In the genomic region with DNA sequence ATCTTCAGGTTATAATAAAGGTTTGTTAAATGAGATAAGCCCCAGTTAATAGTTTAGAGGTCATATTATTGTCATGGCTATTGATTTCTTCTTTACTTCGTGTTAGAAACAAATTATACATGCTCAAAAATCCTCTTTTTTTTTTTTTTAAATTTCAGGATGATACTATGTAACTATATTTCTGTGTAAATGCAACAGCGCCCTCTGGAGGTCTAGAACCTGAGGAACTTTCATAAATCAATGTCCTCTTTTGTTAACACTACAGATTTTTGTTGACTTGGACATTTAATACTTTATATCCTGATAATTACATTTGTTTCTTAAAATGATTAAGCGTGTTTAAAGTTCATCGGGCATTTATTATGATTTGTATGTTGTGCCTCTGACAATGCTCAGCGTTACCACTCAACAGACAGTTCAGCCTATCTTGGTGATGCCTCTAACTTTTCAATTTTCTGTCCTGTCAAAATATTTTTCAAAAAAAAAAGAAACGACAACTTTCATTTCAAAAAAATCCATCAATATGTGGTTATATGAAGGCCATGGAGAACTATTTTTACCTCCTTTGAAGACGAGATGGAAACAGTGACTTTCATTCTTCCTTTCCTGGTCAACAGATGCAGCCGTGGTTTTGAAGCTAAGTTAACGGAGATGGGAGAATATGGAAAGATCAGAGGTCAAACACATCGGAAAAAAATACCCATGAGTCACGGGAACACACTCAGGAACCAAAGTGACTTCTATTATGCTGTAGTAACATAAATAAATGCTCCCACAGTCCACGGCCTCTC, we compare ENCODE assay signal across 9 mouse cellular contexts.
DNase-seq lines count a peak whose midpoint lies in the region; ATAC-seq lines count a peak whose summit lies in the region.
"Had no signal": no experiment of that assay in that cellular context is flagged by ENCODE, and none has a peak within 500 bp of the region (broad histone marks: within the 10 kb centered on the region; RNA-seq: fewer than 3 reads in every experiment).

No protein-coding gene starts in this region.

- H3K36me3 ChIP-seq in forebrain, embryonic 11.5 days (ENCODE audit: control insufficient read depth, insufficient read depth, low read length) = no peaks in the 10 kb centered on the region
- no peaks in the 10 kb centered on the region for H3K36me3 ChIP-seq in forebrain, embryonic 10.5 days (replicated peaks)
- H3K36me3 ChIP-seq in neural tube, embryonic 11.5 days (ENCODE audit: control insufficient read depth, insufficient read depth, low read length) = no peaks in the 10 kb centered on the region
- H3K36me3 ChIP-seq: hindbrain, embryonic 15.5 days had no signal

- H3K4me2 ChIP-seq in forebrain, embryonic 11.5 days (ENCODE audit: low read depth, low read length, severe bottlenecking) = no peak overlapping the region
- H3K4me2 ChIP-seq in neural tube, embryonic 11.5 days (ENCODE audit: low read depth) = no peak overlapping the region
- H3K4me2 ChIP-seq: hindbrain, embryonic 15.5 days had no signal

- no peaks in the 10 kb centered on the region for H3K27me3 ChIP-seq in forebrain, embryonic 11.5 days (ENCODE audit: control insufficient read depth, insufficient read depth, low read length)
- no peaks in the 10 kb centered on the region for H3K27me3 ChIP-seq in forebrain, embryonic 10.5 days (ENCODE audit: poor library complexity, severe bottlenecking)
- no peaks in the 10 kb centered on the region for H3K27me3 ChIP-seq in neural tube, embryonic 11.5 days (ENCODE audit: control insufficient read depth, insufficient read depth, low read length)
- H3K27me3 ChIP-seq: hindbrain, embryonic 15.5 days had no signal

- no peak overlapping the region for H3K4me3 ChIP-seq in forebrain, embryonic 11.5 days (ENCODE audit: low read depth, low read length)
- no peak overlapping the region for H3K4me3 ChIP-seq in forebrain, embryonic 10.5 days
- H3K4me3 ChIP-seq in neural tube, embryonic 11.5 days (ENCODE audit: low read depth, low read length) = no peak overlapping the region
- H3K4me3 ChIP-seq: hindbrain, embryonic 15.5 days had no signal

- H3K27ac ChIP-seq in forebrain, embryonic 11.5 days (ENCODE audit: low read depth, low read length) = no peak overlapping the region
- no peak overlapping the region for H3K27ac ChIP-seq in forebrain, embryonic 10.5 days
- H3K27ac ChIP-seq in neural tube, embryonic 11.5 days (ENCODE audit: low read depth, low read length) = no peak overlapping the region
- H3K27ac ChIP-seq: hindbrain, embryonic 15.5 days had no signal

- peak; percentile 58 for DNase-seq in forebrain, embryonic 11.5 days (ENCODE audit: low spot score)
- no peak for DNase-seq in forebrain, embryonic 10.5 days (ENCODE audit: extremely low spot score, low spot score)
- peak; percentile 60 for DNase-seq in neural tube, embryonic 11.5 days (ENCODE audit: low spot score)
- DNase-seq in neural tube, embryonic 10.5 days (ENCODE audit: extremely low spot score, low spot score) = no peak
- peak; percentile 75 to 89 for DNase-seq in cerebellum, postnatal 14 days
- DNase-seq in kidney, postnatal 4 days = peak; percentile 74 to 75
- peak; percentile 52 for DNase-seq in mesoderm, embryonic 11.5 days (ENCODE audit: low read depth, low spot score)

- H3K4me1 ChIP-seq in forebrain, embryonic 11.5 days (replicated peaks; ENCODE audit: control insufficient read depth, insufficient read depth, low read length) = no peaks in the 10 kb centered on the region
- H3K4me1 ChIP-seq in forebrain, embryonic 10.5 days = no peaks in the 10 kb centered on the region
- no peaks in the 10 kb centered on the region for H3K4me1 ChIP-seq in neural tube, embryonic 11.5 days (ENCODE audit: control insufficient read depth, insufficient read depth, low read length)
- H3K4me1 ChIP-seq: hindbrain, embryonic 15.5 days had no signal

- no peak overlapping the region for H3K9ac ChIP-seq in forebrain, embryonic 11.5 days (ENCODE audit: low read length)
- no peak overlapping the region for H3K9ac ChIP-seq in neural tube, embryonic 11.5 days (ENCODE audit: low read length)
- H3K9ac ChIP-seq: hindbrain, embryonic 15.5 days had no signal

- ATAC-seq in forebrain, embryonic 11.5 days (replicated peaks; ENCODE audit: low FRiP score) = peak; percentile 55; the same call in 1 of the 2 replicates
- no peak for ATAC-seq in neural tube, embryonic 11.5 days (ENCODE audit: insufficient read depth, low FRiP score, low TSS enrichment)
- ATAC-seq in granulocyte monocyte progenitor cell, adult 5-6 weeks (replicated peaks; ENCODE audit: poor library complexity, severe bottlenecking) = no peak

- H3K9me3 ChIP-seq in forebrain, embryonic 11.5 days (ENCODE audit: control insufficient read depth, low read length) = no peaks in the 10 kb centered on the region
- H3K9me3 ChIP-seq in forebrain, embryonic 10.5 days = no peaks in the 10 kb centered on the region
- H3K9me3 ChIP-seq in neural tube, embryonic 11.5 days (ENCODE audit: control insufficient read depth, low read length) = no peaks in the 10 kb centered on the region
- H3K9me3 ChIP-seq: hindbrain, embryonic 15.5 days had no signal

- WGBS in forebrain, embryonic 11.5 days = 55% methylated on average over 12 of the region's 12 CpGs
- 64% methylated on average over 12 of the region's 12 CpGs for WGBS in forebrain, embryonic 10.5 days
- WGBS in neural tube, embryonic 11.5 days = 55% methylated on average over 12 of the region's 12 CpGs

Comparison
In these comparisons a context has a peak if more than half of its experiments do, and no peak if none do; other contexts are left out.
1. DNase-seq: peak in forebrain, embryonic 11.5 days (single experiment), neural tube, embryonic 11.5 days (single experiment), cerebellum, postnatal 14 days (2 of 2), kidney, postnatal 4 days (2 of 2) and mesoderm, embryonic 11.5 days (single experiment); none in forebrain, embryonic 10.5 days (single experiment) and neural tube, embryonic 10.5 days (single experiment).